Mouse (Mus musculus): Measurements from ENCODE around the gene Rrnad1. TPM values are rescaled to one million over a fixed set of nuclear protein-coding genes. Genes with fewer than 3 reads are reported as not detected.
"Not testable (repeated sequence)": the region's sequence is repeated elsewhere in the genome, so short reads cannot be mapped to it uniquely, and the experiment has no call there.

Gene Rrnad1
- total RNA-seq, 2 experiments from 2014 or later = 16.6 to 18.8 TPM

GRCm38 (mm10) chr3:87899776-87900175 lies 30.7 kb downstream of the Rrnad1 start:
- intact Hi-C loops (cut with DNase I) = no loop called here
- no peak for DNase-seq (ENCODE audit: extremely low spot score in 1 of 2, low spot score in 2 of 2)

GRCm38 (mm10) chr3:87899266-87899665 lies 31.3 kb downstream of the Rrnad1 start:
- intact Hi-C loops (cut with DNase I) = no loop called here
- peak in 1 of 2 experiments; percentile 22 for DNase-seq (ENCODE audit: extremely low spot score in 1 of 2, low spot score in 2 of 2)

- intact Hi-C loops (cut with DNase I) = no loop called here
- DNase-seq (ENCODE audit: extremely low spot score in 1 of 2, low spot score in 2 of 2) = no peak
Measured at GRCm38 (mm10) chr3:87893367-87893905, 37.1 kb downstream of the Rrnad1 start.

DNA sequence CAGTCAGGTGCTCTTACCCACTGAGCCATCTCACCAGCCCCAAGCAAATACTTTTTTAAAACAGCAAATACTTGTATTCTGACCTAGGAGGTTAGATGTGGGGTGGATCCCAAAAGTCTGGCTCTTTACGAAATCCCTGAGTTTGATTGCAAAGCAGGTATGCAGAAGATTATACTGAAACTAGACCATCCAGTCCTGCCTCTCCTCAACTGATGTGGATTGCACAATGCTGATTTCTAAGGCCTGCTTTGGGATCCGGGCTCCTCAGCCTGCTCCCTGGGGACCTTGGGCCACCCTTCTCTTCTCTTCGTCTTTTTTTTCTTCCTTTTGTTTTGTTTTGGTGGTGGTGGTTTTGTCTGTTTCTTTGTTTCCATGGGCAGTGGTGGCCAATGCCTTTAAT lies 39.0 kb downstream of the Rrnad1 start:
- intact Hi-C loops (cut with DNase I) = no loop called here
- DNase-seq (ENCODE audit: extremely low spot score in 1 of 2, low spot score in 2 of 2) = no peak

GRCm38 (mm10) chr3:87887400-87887799 lies 43.1 kb downstream of the Rrnad1 start:
- intact Hi-C loops (cut with DNase I); DNase-seq (ENCODE audit: extremely low spot score in 1 of 2, low spot score in 2 of 2): not testable (repeated sequence)

- intact Hi-C loops (cut with DNase I) = no loop called here
- no peak for DNase-seq (ENCODE audit: extremely low spot score in 1 of 2, low spot score in 2 of 2)
Measured at GRCm38 (mm10) chr3:87886416-87886815, 44.1 kb downstream of the Rrnad1 start.

- intact Hi-C loops (cut with DNase I) = no loop called here
- peak in 1 of 2 experiments; percentile 46 for DNase-seq (ENCODE audit: extremely low spot score in 1 of 2, low spot score in 2 of 2)
Measured at GRCm38 (mm10) chr3:87886004-87886365, 44.5 kb downstream of the Rrnad1 start.

DNA sequence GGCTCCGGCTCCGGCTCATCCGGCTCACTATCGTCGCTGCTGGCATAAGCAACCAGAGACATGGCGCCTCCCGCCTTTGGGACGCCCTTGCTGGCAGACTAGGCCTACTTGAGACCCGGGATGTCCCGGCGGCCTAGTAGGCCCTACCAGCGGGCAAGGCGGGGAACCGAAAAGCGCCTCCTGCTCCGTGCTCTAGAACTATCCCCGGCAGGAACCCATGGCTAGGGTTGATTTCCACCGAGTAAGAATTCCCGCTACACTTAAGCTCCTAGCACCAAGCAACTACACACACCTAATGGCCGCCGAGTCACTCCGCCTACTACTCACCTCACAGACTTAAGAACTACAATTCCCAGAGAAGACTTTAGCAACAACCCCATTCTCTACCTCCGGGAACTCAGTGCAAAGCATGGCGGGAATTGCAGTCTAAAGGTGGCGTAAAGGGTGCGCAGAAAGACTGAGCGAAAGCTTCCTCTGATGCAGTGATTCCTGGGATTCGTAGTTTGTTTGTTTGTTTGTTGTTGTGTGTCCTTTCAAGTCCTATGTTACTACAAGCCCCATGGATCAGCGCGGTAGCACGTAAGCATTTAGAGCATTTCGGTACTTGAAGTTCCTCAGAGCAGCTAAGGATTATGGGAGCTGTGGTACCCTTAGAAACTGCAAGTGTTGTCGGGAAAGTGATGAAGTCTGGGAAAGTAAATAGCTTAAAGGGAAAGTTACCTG lies 45.1 kb downstream of the Rrnad1 start, which contains the start of gene Prcc:
TSS of gene Prcc (minus strand) at position 328 of the 723 bp plus-strand sequence.
- intact Hi-C loops (cut with DNase I) = no loop called here
- DNase-seq (ENCODE audit: extremely low spot score in 1 of 2, low spot score in 2 of 2) = peak; percentile 92 to 98

GRCm38 (mm10) chr3:87884708-87885251 lies 45.7 kb downstream of the Rrnad1 start:
- intact Hi-C loops (cut with DNase I) = no loop called here
- DNase-seq (ENCODE audit: extremely low spot score in 1 of 2, low spot score in 2 of 2) = peak; percentile 23 to 73

DNA sequence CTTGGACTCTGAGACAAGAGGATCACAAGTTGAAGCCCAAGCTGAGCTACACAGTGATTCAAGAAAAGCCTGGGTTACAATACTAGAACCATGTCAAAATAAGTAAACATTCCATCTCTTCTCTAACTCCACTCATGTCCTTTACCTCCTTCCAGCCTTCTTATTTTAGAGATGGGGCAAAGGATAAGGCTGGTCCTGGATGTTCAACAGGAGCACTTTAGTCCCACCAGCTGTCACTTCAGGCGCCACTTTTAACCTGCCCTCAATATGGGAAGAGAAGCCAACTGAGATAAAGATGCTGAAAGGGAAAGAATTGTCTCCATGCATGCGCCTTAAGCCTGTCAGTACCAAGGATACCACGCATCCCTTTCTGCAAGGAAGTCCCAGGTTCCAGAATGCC lies 46.2 kb downstream of the Rrnad1 start:
- no peak for DNase-seq (ENCODE audit: extremely low spot score in 1 of 2, low spot score in 2 of 2)
- intact Hi-C loops (cut with DNase I) = no loop called here

GRCm38 (mm10) chr3:87877730-87878129 lies 52.8 kb downstream of the Rrnad1 start:
- no peak for DNase-seq (ENCODE audit: extremely low spot score in 1 of 2, low spot score in 2 of 2)
- intact Hi-C loops (cut with DNase I) = no loop called here

Other genes starting within 250 kb of the Rrnad1 start
- gene Lrrc71, start 182.1 kb downstream of the Rrnad1 start, total RNA-seq (2021) = under 1 TPM; 0.10 to 0.64 TPM
- under 1 TPM; 0.34 to 0.62 TPM for gene Ntrk1, start 135.6 kb downstream of the Rrnad1 start, total RNA-seq (2021)
- under 1 TPM; 0.30 to 0.39 TPM for gene Insrr, start 133.8 kb downstream of the Rrnad1 start, total RNA-seq (2021)
- 1 to 10 TPM; 7.6 TPM for gene Pear1, start 106.4 kb downstream of the Rrnad1 start, total RNA-seq (2021)
- not detected for gene Sh2d2a, start 84.0 kb downstream of the Rrnad1 start, total RNA-seq (2021)
- 10 to 100 TPM; 63.0 to 63.8 TPM for gene Prcc, start 45.1 kb downstream of the Rrnad1 start, total RNA-seq (2021)
- 100 to 1,000 TPM; 120 to 123 TPM for gene Hdgf, start 24.4 kb downstream of the Rrnad1 start, total RNA-seq (2021)
- 10 to 100 TPM; 45.7 to 50.5 TPM for gene Mrpl24, start 11.2 kb downstream of the Rrnad1 start, total RNA-seq (2021)
- 10 to 100 TPM; 17.0 to 17.3 TPM for gene Isg20l2, start 403 bp downstream of the Rrnad1 start, total RNA-seq (2021)
- 1 to 10 TPM; 4.9 to 5.7 TPM for gene Crabp2, start 17.9 kb upstream of the Rrnad1 start, total RNA-seq (2021)
- 10 to 100 TPM in 1 of 2 experiments, 1 to 10 TPM in 1; 9.9 to 11.4 TPM for gene Nes, start 40.4 kb upstream of the Rrnad1 start, total RNA-seq (2021)
- gene Bcan, start 69.5 kb upstream of the Rrnad1 start, total RNA-seq (2021) = 100 to 1,000 TPM; 262 to 273 TPM
- gene Hapln2, start 96.9 kb upstream of the Rrnad1 start, total RNA-seq (2021) = 1 to 10 TPM in 1 of 2 experiments, under 1 TPM in 1; 0.26 to 1.3 TPM
- gene Gpatch4, start 112.4 kb upstream of the Rrnad1 start, total RNA-seq (2021) = 10 to 100 TPM; 20.8 to 24.2 TPM
- gene Naxe, start 127.8 kb upstream of the Rrnad1 start, total RNA-seq (2021) = 10 to 100 TPM; 60.7 to 67.8 TPM
- gene Ttc24, start 147.6 kb upstream of the Rrnad1 start, total RNA-seq (2021) = not detected
- gene Iqgap3, start 151.3 kb upstream of the Rrnad1 start, total RNA-seq (2021) = 1 to 10 TPM; 1.9 to 2.0 TPM
- gene Mef2d, start 211.7 kb upstream of the Rrnad1 start, total RNA-seq (2021) = 100 to 1,000 TPM; 149 to 160 TPM